Mouse (Mus musculus) megakaryocyte, embryonic 14.5 days (primary cell): Measurements from ENCODE around the gene Agmat. TPM values are rescaled to one million over a fixed set of nuclear protein-coding genes. Genes with fewer than 3 reads are reported as not detected.

Experiments used
- H3K27me3 ChIP-seq: replicated peaks from 2 replicates; pipeline ENCODE3; 2012; ENCODE audit warnings: inconsistent platforms
- H3K36me3 ChIP-seq: replicated peaks from 2 replicates; pipeline ENCODE3; 2012; ENCODE audit warnings: low read length, inconsistent platforms, mixed read lengths
- H3K4me1 ChIP-seq: 2 replicates; pipeline ENCODE4 v1.6.1; 2012; ENCODE audit warnings: inconsistent platforms
- H3K4me3 ChIP-seq: replicated peaks from 2 replicates; pipeline ENCODE3; 2012; ENCODE audit warnings: moderate library complexity, mild to moderate bottlenecking, inconsistent platforms
- H3K9me3 ChIP-seq: 2 replicates; pipeline ENCODE4 v1.6.1; 2012; ENCODE audit warnings: inconsistent platforms
- FLI1 ChIP-seq: IDR thresholded peaks from 2 replicates; pipeline ENCODE4 v1.6.1; 2012; ENCODE audit warnings: low read length, inconsistent platforms, mixed read lengths
- GATA1 ChIP-seq: IDR thresholded peaks from 3 replicates; pipeline ENCODE4 v1.6.1; 2012; ENCODE audit warnings: mixed read lengths, low read length, inconsistent platforms, borderline replicate concordance
- polyA plus RNA-seq: library from polyadenylated mRNA; stranded (reverse); fragments of >175 nt; gene quantifications from 2 replicates; pipeline ENCODE4 v1.2.3, GENCODE M21; 2012; ENCODE audit warnings: low replicate concordance; ENCODE audit not compliant: insufficient read depth

Gene Agmat
- polyA plus RNA-seq, 1 experiment: not detected

GRCm38 (mm10) chr4:141720761-141721523, 25.5 kb upstream of the Agmat start:
- peak overlapping the region; percentile 88 for H3K4me3 ChIP-seq
- no peak for TF ChIP-seq GATA1
- TF ChIP-seq FLI1: no peak
- H3K9me3 ChIP-seq: no peaks in the 10 kb centered on the region
- no peaks in the 10 kb centered on the region for H3K27me3 ChIP-seq
- H3K4me1 ChIP-seq: peaks cover 81% of the 10 kb centered on the region
- peaks cover 38% of the 10 kb centered on the region for H3K36me3 ChIP-seq

DNA sequence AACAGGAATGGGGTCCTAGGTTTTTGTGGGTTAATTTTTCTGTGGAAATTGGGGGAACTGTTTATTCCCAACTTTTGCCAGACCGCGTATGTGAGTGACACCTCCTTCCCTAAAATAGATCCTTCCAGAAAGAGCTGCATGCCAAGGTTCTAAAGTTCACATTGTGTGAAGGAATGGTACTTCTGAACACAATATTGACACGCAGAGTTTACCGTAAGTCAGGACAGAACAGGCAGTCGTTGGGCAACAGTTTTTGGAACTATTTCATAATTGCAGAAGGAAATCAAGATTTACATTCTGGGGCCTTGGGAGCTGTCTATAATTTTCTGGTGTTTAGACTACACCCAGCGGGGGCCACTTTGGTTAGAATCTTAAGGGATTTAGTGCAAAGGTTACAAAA, 24.5 kb upstream of the Agmat start:
- H3K36me3 ChIP-seq: peaks cover 27% of the 10 kb centered on the region
- peak overlapping the region; percentile 98 for H3K4me3 ChIP-seq
- H3K9me3 ChIP-seq: no peaks in the 10 kb centered on the region
- no peaks in the 10 kb centered on the region for H3K27me3 ChIP-seq
- peaks cover 71% of the 10 kb centered on the region for H3K4me1 ChIP-seq
- no peak for TF ChIP-seq GATA1
- TF ChIP-seq FLI1: no peak

DNA sequence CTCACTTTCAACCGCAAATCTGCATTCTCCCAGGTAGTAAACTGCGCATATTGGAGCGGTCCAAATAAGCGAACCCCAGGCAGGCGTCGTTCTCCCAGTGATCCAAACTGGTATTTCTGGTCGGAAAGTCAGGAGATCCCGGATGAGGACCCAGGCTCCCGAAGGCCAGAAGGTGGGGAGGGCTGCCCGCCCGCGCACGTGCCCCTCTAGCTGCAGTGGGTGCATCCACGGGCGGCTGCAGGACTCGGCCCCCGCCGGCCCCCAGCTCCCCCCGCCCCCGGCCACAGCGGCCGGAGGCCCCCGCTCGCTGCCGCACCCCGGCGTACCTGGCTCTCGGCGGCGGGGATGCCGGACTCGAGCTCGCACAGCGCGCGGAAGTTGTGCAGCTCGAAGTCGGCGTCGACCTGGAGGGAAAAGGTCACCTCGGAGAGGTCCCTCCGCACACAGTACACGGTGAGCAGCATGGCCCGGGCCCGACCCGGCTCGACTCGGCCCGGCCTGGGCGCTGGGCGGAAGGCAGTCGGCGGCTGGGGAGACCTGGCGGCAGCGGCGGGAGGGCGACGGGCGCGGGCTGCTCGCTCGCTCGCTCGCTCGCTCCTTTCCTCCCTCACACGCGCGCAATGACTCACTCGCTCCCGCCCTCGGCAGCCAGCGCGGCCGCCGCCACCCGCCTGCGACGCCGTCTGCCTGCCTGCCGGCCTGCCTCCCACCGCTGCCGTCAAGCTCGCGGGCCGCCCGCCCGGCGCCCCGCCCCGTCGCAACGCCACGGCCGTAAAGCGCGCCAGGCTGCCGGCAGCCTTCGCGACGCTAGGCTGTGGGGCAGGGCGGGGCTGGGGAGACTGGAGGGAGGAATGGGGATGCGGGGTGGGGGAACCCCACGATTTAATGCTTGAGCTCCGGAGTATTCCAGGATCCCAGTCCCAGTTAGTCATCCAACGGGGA, 23.5 kb upstream of the Agmat start, which contains the start of gene Ddi2:
Gene Ddi2, minus strand, starts transcription at position 689 of the 942 bp plus-strand sequence.
- TF ChIP-seq GATA1 (no peak), FLI1 (no peak)
- Histone ChIP-seq H3K9me3 (no peaks in the 10 kb centered on the region), H3K4me3 (peak within 1 kb of the TSS; percentile 98), H3K36me3 (peaks cover 18% of the 10 kb centered on the region), H3K4me1 (peaks cover 60% of the 10 kb centered on the region), H3K27me3 (peaks cover 2% of the 10 kb centered on the region)

DNA sequence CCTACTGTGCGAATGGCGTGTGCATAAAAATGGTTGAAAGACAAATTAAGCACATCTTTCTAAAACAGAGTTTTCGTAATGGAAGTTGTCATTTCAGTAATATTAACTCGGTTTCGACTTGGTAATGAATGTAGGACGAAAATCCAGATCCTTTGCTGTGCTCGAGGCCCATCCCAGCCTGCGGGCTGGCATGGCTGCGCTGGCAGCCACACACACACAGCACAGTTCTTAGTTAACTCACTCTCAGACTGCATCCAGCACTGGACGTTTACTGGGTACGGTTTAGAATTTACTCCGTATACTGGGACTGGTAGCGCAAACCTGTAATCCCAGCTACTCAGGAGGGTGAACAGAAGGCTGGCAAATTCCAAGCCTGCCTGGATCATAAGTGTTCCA, 22.8 kb upstream of the Agmat start:
- Histone ChIP-seq H3K27me3 (peaks cover 2% of the 10 kb centered on the region), H3K9me3 (no peaks in the 10 kb centered on the region), H3K4me3 (peak overlapping the region; percentile 98), H3K4me1 (peaks cover 54% of the 10 kb centered on the region), H3K36me3 (peaks cover 16% of the 10 kb centered on the region)
- no peak for TF ChIP-seq GATA1
- TF ChIP-seq FLI1: no peak

DNA sequence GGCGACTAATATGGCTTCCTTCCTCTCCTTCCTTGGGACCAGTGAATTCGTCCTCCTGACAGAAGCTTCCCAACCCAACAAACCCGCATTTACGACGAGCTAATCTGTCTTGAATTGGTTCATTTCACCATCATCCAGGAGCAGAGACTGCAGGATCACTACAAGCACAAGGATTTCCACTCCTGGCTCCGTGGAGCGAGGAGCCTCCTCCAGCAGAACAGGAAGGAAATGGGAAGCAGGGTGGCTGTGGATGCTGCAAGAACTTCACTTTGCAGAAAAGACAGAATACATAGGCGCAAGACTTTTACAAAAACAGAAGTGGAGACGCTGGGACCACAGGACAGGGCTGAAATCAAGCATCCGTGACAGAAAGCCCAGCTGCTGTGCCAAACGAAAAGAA, 21.9 kb upstream of the Agmat start:
- Histone ChIP-seq H3K4me3 (peak overlapping the region; percentile 59), H3K9me3 (no peaks in the 10 kb centered on the region), H3K27me3 (peaks cover 9% of the 10 kb centered on the region), H3K4me1 (peaks cover 45% of the 10 kb centered on the region), H3K36me3 (peaks cover 15% of the 10 kb centered on the region)
- TF ChIP-seq GATA1: no peak
- TF ChIP-seq FLI1: no peak

DNA sequence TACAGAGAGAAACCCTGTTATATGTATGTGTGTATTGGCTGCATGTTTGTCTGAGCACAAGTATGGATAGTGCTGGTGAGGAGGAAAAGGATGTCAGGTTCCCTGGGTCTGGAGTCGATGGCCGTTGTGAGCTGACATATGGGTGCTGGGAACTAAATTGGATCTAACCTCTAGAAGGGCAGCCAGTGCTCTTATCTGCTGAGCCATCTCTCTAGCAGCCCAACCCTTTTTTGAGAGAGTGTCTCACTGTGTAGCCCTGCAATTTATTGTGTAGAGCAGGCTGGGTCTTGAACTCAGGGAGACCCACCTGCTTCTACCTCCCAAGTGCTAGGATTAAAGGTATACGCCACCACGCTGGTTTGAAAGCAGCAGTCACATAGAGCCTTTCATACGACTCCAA, 21.2 kb upstream of the Agmat start:
- Histone ChIP-seq H3K36me3 (peaks cover 8% of the 10 kb centered on the region), H3K27me3 (peaks cover 13% of the 10 kb centered on the region), H3K4me3 (no peak overlapping the region), H3K9me3 (no peaks in the 10 kb centered on the region), H3K4me1 (peaks cover 38% of the 10 kb centered on the region)
- TF ChIP-seq FLI1 (no peak), GATA1 (no peak)

GRCm38 (mm10) chr4:141725738-141726137, 20.7 kb upstream of the Agmat start:
- Histone ChIP-seq H3K36me3 (peaks cover 4% of the 10 kb centered on the region), H3K9me3 (no peaks in the 10 kb centered on the region), H3K4me1 (peaks cover 33% of the 10 kb centered on the region), H3K27me3 (peaks cover 15% of the 10 kb centered on the region), H3K4me3 (no peak overlapping the region)
- TF ChIP-seq GATA1 (no peak), FLI1 (no peak)

GRCm38 (mm10) chr4:141729266-141729665, 17.2 kb upstream of the Agmat start:
- no peaks in the 10 kb centered on the region for H3K36me3 ChIP-seq
- TF ChIP-seq FLI1: no peak
- no peak for TF ChIP-seq GATA1
- H3K9me3 ChIP-seq: no peaks in the 10 kb centered on the region
- no peak overlapping the region for H3K4me3 ChIP-seq
- H3K4me1 ChIP-seq: peaks cover 27% of the 10 kb centered on the region
- H3K27me3 ChIP-seq: peaks cover 16% of the 10 kb centered on the region

DNA sequence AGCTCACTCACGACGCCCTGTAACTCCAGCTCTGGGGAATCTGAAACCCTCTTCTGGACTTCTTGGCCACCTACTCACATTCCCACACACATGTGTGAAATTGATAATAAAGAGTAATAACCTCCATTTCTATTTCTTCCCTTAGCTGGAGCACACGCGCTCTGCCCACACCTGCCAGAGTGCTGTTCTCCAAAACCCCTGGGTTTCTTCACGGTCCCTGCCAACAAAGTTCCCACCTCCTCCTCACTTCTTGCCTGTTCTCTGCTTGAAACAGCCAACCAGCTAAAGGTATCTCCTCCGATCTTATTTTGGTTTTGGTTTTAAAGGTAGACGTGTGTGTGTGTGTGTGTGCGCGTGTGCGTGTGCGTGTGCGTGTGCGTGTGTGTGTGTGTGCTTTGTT, 16.1 kb upstream of the Agmat start:
- Histone ChIP-seq H3K27me3 (peaks cover 16% of the 10 kb centered on the region), H3K4me3 (no peak overlapping the region), H3K36me3 (no peaks in the 10 kb centered on the region), H3K9me3 (no peaks in the 10 kb centered on the region), H3K4me1 (peaks cover 27% of the 10 kb centered on the region)
- no peak for TF ChIP-seq GATA1
- no peak for TF ChIP-seq FLI1
